8 mouse cellular contexts compared by ENCODE assay signal in the genomic region with DNA sequence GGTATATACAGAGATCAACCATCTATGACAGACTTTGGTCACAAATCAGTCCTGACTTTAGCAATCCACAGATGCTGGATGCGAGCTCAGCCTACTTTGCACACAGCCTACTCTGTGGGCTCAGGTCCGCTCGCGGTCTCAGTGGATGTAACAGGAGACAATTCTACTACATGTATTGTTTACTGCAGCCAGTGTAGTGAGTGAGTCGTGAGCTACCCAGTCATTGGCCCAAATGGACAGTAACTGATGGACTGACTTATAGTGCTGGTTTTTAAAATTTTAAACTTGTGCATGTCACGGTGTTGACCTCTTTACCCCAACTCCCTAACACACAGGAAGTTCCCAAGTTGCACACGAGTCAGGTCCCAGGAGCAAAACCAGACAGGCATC. TPM values are rescaled to one million over a fixed set of nuclear protein-coding genes. Genes with fewer than 3 reads are reported as not detected.
A peak's percentile ranks its signal among the peaks of the same experiment; 100 is the strongest.
DNase-seq lines count a peak whose midpoint lies in the region; ATAC-seq and TF ChIP-seq lines count a peak whose summit lies in the region.

No protein-coding gene starts in this region.

- H3K4me3 ChIP-seq in forebrain, embryonic 11.5 days (ENCODE audit: low read depth, low read length): peak overlapping the region; percentile 90; the same call in 1 of the 2 replicates
- H3K4me3 ChIP-seq in forebrain, embryonic 16.5 days (replicated peaks; ENCODE audit: low read length): no peak overlapping the region
- no peak overlapping the region for H3K4me3 ChIP-seq in lung, embryonic 16.5 days (ENCODE audit: low read length)
- no peak overlapping the region for H3K4me3 ChIP-seq in lung, adult 2 months (replicated peaks; ENCODE audit: extremely low read depth, low read depth, low read length)
- no peak overlapping the region for H3K4me3 ChIP-seq in hindbrain, embryonic 16.5 days (ENCODE audit: low read length)
- H3K4me3 ChIP-seq in neural tube, embryonic 15.5 days (replicated peaks): peak overlapping the region; percentile 81; the same call in 1 of the 2 replicates

- TF ChIP-seq POLR2A in lung, adult 2 months (IDR thresholded peaks at IDR 0.05; ENCODE audit: borderline replicate concordance, extremely low read depth, low read depth, low read length): no peak

- no peak overlapping the region for H3K9ac ChIP-seq in forebrain, embryonic 11.5 days (ENCODE audit: low read length)
- H3K9ac ChIP-seq in forebrain, embryonic 16.5 days (replicated peaks; ENCODE audit: low read depth, low read length): no peak overlapping the region
- H3K9ac ChIP-seq in lung, embryonic 16.5 days (ENCODE audit: low read length): no peak overlapping the region; the same call in 1 of the 2 replicates
- H3K9ac ChIP-seq in hindbrain, embryonic 16.5 days (ENCODE audit: low read depth, low read length): no peak overlapping the region
- H3K9ac ChIP-seq in neural tube, embryonic 15.5 days (replicated peaks): no peak overlapping the region

- no peak for ATAC-seq in forebrain, embryonic 11.5 days (replicated peaks; ENCODE audit: low FRiP score)
- no peak for ATAC-seq in forebrain, embryonic 16.5 days
- ATAC-seq in lung, embryonic 16.5 days (ENCODE audit: low read depth): no peak
- ATAC-seq in hindbrain, embryonic 16.5 days: no peak
- ATAC-seq in neural tube, embryonic 15.5 days (ENCODE audit: low FRiP score): no peak
- ATAC-seq in inflammation-experienced regulatory T-cells, adult 6 months: no peak

- no peaks in the 10 kb centered on the region for H3K27me3 ChIP-seq in forebrain, embryonic 11.5 days (ENCODE audit: control insufficient read depth, insufficient read depth, low read length)
- H3K27me3 ChIP-seq in forebrain, embryonic 16.5 days (replicated peaks; ENCODE audit: control insufficient read depth, insufficient read depth, low read length): no peaks in the 10 kb centered on the region
- no peaks in the 10 kb centered on the region for H3K27me3 ChIP-seq in lung, embryonic 16.5 days (ENCODE audit: control insufficient read depth, insufficient read depth, low read depth, low read length)
- H3K27me3 ChIP-seq in hindbrain, embryonic 16.5 days (replicated peaks; ENCODE audit: control insufficient read depth, insufficient read depth, low read length): no peaks in the 10 kb centered on the region
- 0 out of 2 replicates have a peak, but pooled peaks cover 10% of the 10 kb centered on the region for H3K27me3 ChIP-seq in neural tube, embryonic 15.5 days (replicated peaks)

- DNase-seq in forebrain, embryonic 11.5 days (ENCODE audit: low spot score): no peak
- DNase-seq in lung, adult 2 months: no peak
- no peak for DNase-seq in ovary, postnatal 10 days (ENCODE audit: low spot score)

- H3K27ac ChIP-seq in forebrain, embryonic 11.5 days (ENCODE audit: low read depth, low read length): no peak overlapping the region
- H3K27ac ChIP-seq in forebrain, embryonic 16.5 days (ENCODE audit: low read length): no peak overlapping the region
- H3K27ac ChIP-seq in lung, embryonic 16.5 days (ENCODE audit: low read length): peak overlapping the region; percentile 83
- H3K27ac ChIP-seq in hindbrain, embryonic 16.5 days (ENCODE audit: low read depth, low read length): no peak overlapping the region; the same call in 1 of the 2 replicates
- no peak overlapping the region for H3K27ac ChIP-seq in neural tube, embryonic 15.5 days (replicated peaks)

- 0 out of 2 replicates have a peak, but pooled peaks cover 4% of the 10 kb centered on the region for H3K4me1 ChIP-seq in forebrain, embryonic 11.5 days (replicated peaks; ENCODE audit: control insufficient read depth, insufficient read depth, low read length)
- H3K4me1 ChIP-seq in forebrain, embryonic 16.5 days (replicated peaks; ENCODE audit: control insufficient read depth, insufficient read depth, low read length): peaks cover 54% of the 10 kb centered on the region
- peaks cover 61% of the 10 kb centered on the region for H3K4me1 ChIP-seq in lung, embryonic 16.5 days (replicated peaks; ENCODE audit: control insufficient read depth, insufficient read depth, low read length)
- H3K4me1 ChIP-seq in lung, adult 2 months (ENCODE audit: control insufficient read depth, insufficient read depth, low read length): peaks cover 26% of the 10 kb centered on the region
- peaks cover 28% of the 10 kb centered on the region for H3K4me1 ChIP-seq in hindbrain, embryonic 16.5 days (ENCODE audit: control insufficient read depth, insufficient read depth, low read depth, low read length)
- H3K4me1 ChIP-seq in neural tube, embryonic 15.5 days: peaks cover 54% of the 10 kb centered on the region

- H3K36me3 ChIP-seq in forebrain, embryonic 11.5 days (ENCODE audit: control insufficient read depth, insufficient read depth, low read length): no peaks in the 10 kb centered on the region; the same call in 1 of the 2 replicates
- H3K36me3 ChIP-seq in forebrain, embryonic 16.5 days (ENCODE audit: control insufficient read depth, insufficient read depth): no peaks in the 10 kb centered on the region; the same call in 1 of the 2 replicates
- peaks cover 6% of the 10 kb centered on the region for H3K36me3 ChIP-seq in lung, embryonic 16.5 days (ENCODE audit: control insufficient read depth, insufficient read depth, low read length)
- no peaks in the 10 kb centered on the region for H3K36me3 ChIP-seq in hindbrain, embryonic 16.5 days (ENCODE audit: control insufficient read depth, insufficient read depth, low read length)
- 0 out of 2 replicates have a peak, but pooled peaks cover 5% of the 10 kb centered on the region for H3K36me3 ChIP-seq in neural tube, embryonic 15.5 days

- H3K4me2 ChIP-seq in forebrain, embryonic 11.5 days (ENCODE audit: low read depth, low read length, severe bottlenecking): no peak overlapping the region
- H3K4me2 ChIP-seq in forebrain, embryonic 16.5 days (ENCODE audit: low read length): no peak overlapping the region
- H3K4me2 ChIP-seq in lung, embryonic 16.5 days (ENCODE audit: low read depth, low read length): peak overlapping the region; percentile 89; the same call in 1 of the 2 replicates
- H3K4me2 ChIP-seq in hindbrain, embryonic 16.5 days (ENCODE audit: low read length): peak overlapping the region; percentile 67; the same call in 1 of the 2 replicates
- H3K4me2 ChIP-seq in neural tube, embryonic 15.5 days: peak overlapping the region; percentile 82; the same call in 1 of the 2 replicates

- H3K9me3 ChIP-seq in forebrain, embryonic 11.5 days (ENCODE audit: control insufficient read depth, low read length): no peaks in the 10 kb centered on the region
- no peaks in the 10 kb centered on the region for H3K9me3 ChIP-seq in forebrain, embryonic 16.5 days (ENCODE audit: control insufficient read depth, low read length)
- no peaks in the 10 kb centered on the region for H3K9me3 ChIP-seq in lung, embryonic 16.5 days (ENCODE audit: control insufficient read depth, low read length)
- H3K9me3 ChIP-seq in hindbrain, embryonic 16.5 days (ENCODE audit: control insufficient read depth, low read length): no peaks in the 10 kb centered on the region
- no peaks in the 10 kb centered on the region for H3K9me3 ChIP-seq in neural tube, embryonic 15.5 days (replicated peaks)

- 78% methylated on average over 7 of the region's 7 CpGs for WGBS in forebrain, embryonic 11.5 days
- WGBS in forebrain, embryonic 16.5 days: 76% methylated on average over 7 of the region's 7 CpGs
- 65% methylated on average over 7 of the region's 7 CpGs for WGBS in lung, embryonic 16.5 days
- WGBS in lung, adult 2 months: 56% methylated on average over 7 of the region's 7 CpGs
- WGBS in hindbrain, embryonic 16.5 days: 76% methylated on average over 7 of the region's 7 CpGs
- WGBS in neural tube, embryonic 15.5 days: 79% methylated on average over 7 of the region's 7 CpGs

- no peak for TF ChIP-seq CTCF in lung, adult 2 months (IDR thresholded peaks at IDR 0.05; ENCODE audit: insufficient read depth, low read length)

RNA-seq across cellular contexts. Expression of gene Gna13, which starts 1.4 kb away (rescaled TPM):
- 23.2 and 24.2 TPM in 2 replicates for polyA plus RNA-seq in forebrain, embryonic 11.5 days (2014; fragmentation: Nextera tagmentation; extraction: Ambion mirVana)
- 16.1 and 17.1 TPM in 2 replicates for polyA plus RNA-seq in forebrain, embryonic 16.5 days (2015; fragmentation: Nextera tagmentation; extraction: Ambion mirVana)
- polyA plus RNA-seq in lung, embryonic 16.5 days (2015; fragmentation: Nextera tagmentation; extraction: Ambion mirVana): 28.3 and 28.9 TPM in 2 replicates
- polyA plus RNA-seq in lung, adult 2 months (2012; rRNA removed): 39.3 and 42.6 TPM in 2 replicates
- polyA plus RNA-seq in hindbrain, embryonic 16.5 days (2015; fragmentation: Nextera tagmentation; extraction: Ambion mirVana): 20.5 and 21.3 TPM in 2 replicates
- 16.8 and 20.2 TPM in 2 replicates for polyA plus RNA-seq in neural tube, embryonic 15.5 days (2015; fragmentation: Nextera tagmentation; extraction: Ambion mirVana)
- polyA plus RNA-seq in inflammation-experienced regulatory T-cells, adult 6 months (2017; shearing (Covaris generic)): 10 to 100 TPM; 57.3 to 78.9 (median 61.4) TPM

RNA-seq across cellular contexts. Expression of gene 9930022D16Rik, which starts 52.5 kb away (rescaled TPM):
- polyA plus RNA-seq in forebrain, embryonic 11.5 days (2014; fragmentation: Nextera tagmentation; extraction: Ambion mirVana): not detected in 2 replicates
- not detected in 2 replicates for polyA plus RNA-seq in forebrain, embryonic 16.5 days (2015; fragmentation: Nextera tagmentation; extraction: Ambion mirVana)
- polyA plus RNA-seq in lung, embryonic 16.5 days (2015; fragmentation: Nextera tagmentation; extraction: Ambion mirVana): not detected in 2 replicates
- polyA plus RNA-seq in lung, adult 2 months (2012; rRNA removed): not detected in 2 replicates
- 0.07 TPM in 1 of 2 replicates, not detected in the other for polyA plus RNA-seq in hindbrain, embryonic 16.5 days (2015; fragmentation: Nextera tagmentation; extraction: Ambion mirVana)
- 0.05 TPM in 1 of 2 replicates, not detected in the other for polyA plus RNA-seq in neural tube, embryonic 15.5 days (2015; fragmentation: Nextera tagmentation; extraction: Ambion mirVana)
- under 1 TPM; 0.28 to 0.39 (median 0.36) TPM for polyA plus RNA-seq in inflammation-experienced regulatory T-cells, adult 6 months (2017; shearing (Covaris generic))

Comparison
In these comparisons a context has a peak if more than half of its experiments do, and no peak if none do; other contexts are left out.
1. H3K4me3 ChIP-seq: peak in forebrain, embryonic 11.5 days (single experiment) and neural tube, embryonic 15.5 days (single experiment); none in forebrain, embryonic 16.5 days (single experiment), lung, embryonic 16.5 days (single experiment), lung, adult 2 months (single experiment) and hindbrain, embryonic 16.5 days (single experiment).
2. H3K4me2 ChIP-seq: peak in lung, embryonic 16.5 days (single experiment), hindbrain, embryonic 16.5 days (single experiment) and neural tube, embryonic 15.5 days (single experiment); none in forebrain, embryonic 11.5 days (single experiment) and forebrain, embryonic 16.5 days (single experiment).